Mouse (Mus musculus): ENCODE results near the gene Kcnj12. TPM values are rescaled to one million over a fixed set of nuclear protein-coding genes. Genes with fewer than 3 reads are reported as not detected.

Kcnj12 gene
- polyA plus RNA-seq, 1 experiment from 2014 or later, result not detected

- 51% methylated on average over 7 of the region's 7 CpGs for WGBS (ENCODE audit: insufficient replicate concordance)
- no peak overlapping the region for H3K9ac ChIP-seq
Observed at GRCm38 (mm10) chr11:61025594-61025993, 3.2 kb downstream of the Kcnj12 start.

GRCm38 (mm10) chr11:61026381-61026780 lies 4.0 kb downstream of the Kcnj12 start:
- Histone ChIP-seq H3K27me3 (peaks cover 59% of the 10 kb centered on the region), H3K4me3 (replicated peaks) (no peak overlapping the region), H3K4me1 (replicated peaks) (0 out of 2 replicates have a peak, but pooled peaks cover 9% of the 10 kb centered on the region), H3K36me3 (replicated peaks) (no peaks in the 10 kb centered on the region), H3K4me2 (no peak overlapping the region), H3K9me3 (replicated peaks) (no peaks in the 10 kb centered on the region), H3K27ac (replicated peaks) (no peak overlapping the region), H3K9ac (no peak overlapping the region)
- no peak for ATAC-seq (ENCODE audit: insufficient read depth)
- WGBS (ENCODE audit: insufficient replicate concordance), result 58% methylated on average over 6 of the region's 6 CpGs

More at GRCm38 (mm10) chr11:61025594-61025993, 3.2 kb downstream of the Kcnj12 start:
- H3K27ac ChIP-seq (replicated peaks), result no peak overlapping the region
- no peak for ATAC-seq (ENCODE audit: insufficient read depth)
- no peak overlapping the region for H3K4me2 ChIP-seq
- no peaks in the 10 kb centered on the region for H3K36me3 ChIP-seq (replicated peaks)
- 0 out of 2 replicates have a peak, but pooled peaks cover 9% of the 10 kb centered on the region for H3K4me1 ChIP-seq (replicated peaks)
- no peak overlapping the region for H3K4me3 ChIP-seq (replicated peaks)
- peaks cover 66% of the 10 kb centered on the region for H3K27me3 ChIP-seq
- H3K9me3 ChIP-seq (replicated peaks), result no peaks in the 10 kb centered on the region

- Histone ChIP-seq H3K4me1 (replicated peaks) (0 out of 2 replicates have a peak, but pooled peaks cover 6% of the 10 kb centered on the region), H3K27me3 (peaks cover 51% of the 10 kb centered on the region), H3K27ac (replicated peaks) (no peak overlapping the region), H3K9ac (no peak overlapping the region), H3K9me3 (replicated peaks) (no peaks in the 10 kb centered on the region), H3K36me3 (replicated peaks) (no peaks in the 10 kb centered on the region), H3K4me3 (replicated peaks) (no peak overlapping the region), H3K4me2 (no peak overlapping the region)
- WGBS (ENCODE audit: insufficient replicate concordance), result 76% methylated on average over 4 of the region's 4 CpGs
- no peak for ATAC-seq (ENCODE audit: insufficient read depth)
Observed at GRCm38 (mm10) chr11:61027160-61027559, 4.8 kb downstream of the Kcnj12 start.

- no peaks in the 10 kb centered on the region for H3K9me3 ChIP-seq (replicated peaks)
- no peak overlapping the region for H3K27ac ChIP-seq (replicated peaks)
- H3K4me3 ChIP-seq (replicated peaks), result no peak overlapping the region
- ATAC-seq (ENCODE audit: insufficient read depth), result no peak
- H3K9ac ChIP-seq, result no peak overlapping the region
- no peaks in the 10 kb centered on the region for H3K4me1 ChIP-seq (replicated peaks)
- no peaks in the 10 kb centered on the region for H3K36me3 ChIP-seq (replicated peaks)
- no peak overlapping the region for H3K4me2 ChIP-seq
- peaks cover 39% of the 10 kb centered on the region for H3K27me3 ChIP-seq
- 57% methylated on average over 11 of the region's 11 CpGs for WGBS (ENCODE audit: insufficient replicate concordance)
Observed at GRCm38 (mm10) chr11:61028211-61028950, 6.0 kb downstream of the Kcnj12 start.

GRCm38 (mm10) chr11:61029116-61029740 lies 6.9 kb downstream of the Kcnj12 start:
- Histone ChIP-seq H3K27me3 (peaks cover 30% of the 10 kb centered on the region), H3K9ac (no peak overlapping the region), H3K4me3 (replicated peaks) (no peak overlapping the region), H3K27ac (replicated peaks) (no peak overlapping the region), H3K9me3 (replicated peaks) (no peaks in the 10 kb centered on the region), H3K4me2 (no peak overlapping the region), H3K36me3 (replicated peaks) (no peaks in the 10 kb centered on the region), H3K4me1 (replicated peaks) (no peaks in the 10 kb centered on the region)
- ATAC-seq (ENCODE audit: insufficient read depth), result no peak
- 44% methylated on average over 4 of the region's 4 CpGs for WGBS (ENCODE audit: insufficient replicate concordance)

- H3K9ac ChIP-seq, result no peak overlapping the region
- WGBS (ENCODE audit: insufficient replicate concordance), result 56% methylated on average over 7 of the region's 7 CpGs
Observed at GRCm38 (mm10) chr11:61029864-61030595, 7.7 kb downstream of the Kcnj12 start.

GRCm38 (mm10) chr11:61031137-61031536 lies 8.8 kb downstream of the Kcnj12 start:
- peaks cover 11% of the 10 kb centered on the region for H3K27me3 ChIP-seq
- H3K4me1 ChIP-seq (replicated peaks), result no peaks in the 10 kb centered on the region
- no peak overlapping the region for H3K27ac ChIP-seq (replicated peaks)
- no peak overlapping the region for H3K4me3 ChIP-seq (replicated peaks)
- no peaks in the 10 kb centered on the region for H3K36me3 ChIP-seq (replicated peaks)
- H3K4me2 ChIP-seq, result no peak overlapping the region
- H3K9ac ChIP-seq, result no peak overlapping the region
- no peaks in the 10 kb centered on the region for H3K9me3 ChIP-seq (replicated peaks)
- ATAC-seq (ENCODE audit: insufficient read depth), result no peak
- 72% methylated on average over 7 of the region's 7 CpGs for WGBS (ENCODE audit: insufficient replicate concordance)

More at GRCm38 (mm10) chr11:61029864-61030595, 7.7 kb downstream of the Kcnj12 start:
- no peaks in the 10 kb centered on the region for H3K4me1 ChIP-seq (replicated peaks)
- no peak overlapping the region for H3K4me3 ChIP-seq (replicated peaks)
- H3K4me2 ChIP-seq, result no peak overlapping the region
- H3K36me3 ChIP-seq (replicated peaks), result no peaks in the 10 kb centered on the region
- H3K27me3 ChIP-seq, result peaks cover 22% of the 10 kb centered on the region
- H3K27ac ChIP-seq (replicated peaks), result no peak overlapping the region
- ATAC-seq (ENCODE audit: insufficient read depth), result no peak
- H3K9me3 ChIP-seq (replicated peaks), result no peaks in the 10 kb centered on the region

- no peak for ATAC-seq (ENCODE audit: insufficient read depth)
- H3K4me1 ChIP-seq (replicated peaks), result no peaks in the 10 kb centered on the region
- no peak overlapping the region for H3K4me2 ChIP-seq
- H3K9ac ChIP-seq, result no peak overlapping the region
- WGBS (ENCODE audit: insufficient replicate concordance), result 49% methylated on average over 5 of the region's 5 CpGs
- no peak overlapping the region for H3K4me3 ChIP-seq (replicated peaks)
- H3K27me3 ChIP-seq, result peaks cover 4% of the 10 kb centered on the region
- H3K36me3 ChIP-seq (replicated peaks), result no peaks in the 10 kb centered on the region
- no peak overlapping the region for H3K27ac ChIP-seq (replicated peaks)
- no peaks in the 10 kb centered on the region for H3K9me3 ChIP-seq (replicated peaks)
Observed at GRCm38 (mm10) chr11:61031658-61032445, 9.5 kb downstream of the Kcnj12 start.

GRCm38 (mm10) chr11:61032481-61032880 lies 10.1 kb downstream of the Kcnj12 start:
- H3K9ac ChIP-seq, result no peak overlapping the region
- H3K27me3 ChIP-seq, result no peaks in the 10 kb centered on the region; the same call in 1 of the 2 replicates
- no peak overlapping the region for H3K27ac ChIP-seq (replicated peaks)
- H3K36me3 ChIP-seq (replicated peaks), result no peaks in the 10 kb centered on the region
- no peaks in the 10 kb centered on the region for H3K4me1 ChIP-seq (replicated peaks)
- no peak overlapping the region for H3K4me2 ChIP-seq
- ATAC-seq (ENCODE audit: insufficient read depth), result no peak
- WGBS (ENCODE audit: insufficient replicate concordance), result 65% methylated on average over 7 of the region's 7 CpGs
- no peak overlapping the region for H3K4me3 ChIP-seq (replicated peaks)
- H3K9me3 ChIP-seq (replicated peaks), result no peaks in the 10 kb centered on the region

GRCm38 (mm10) chr11:61033160-61033559 lies 10.8 kb downstream of the Kcnj12 start:
- ATAC-seq (ENCODE audit: insufficient read depth), result no peak
- Histone ChIP-seq H3K9me3 (replicated peaks) (no peaks in the 10 kb centered on the region), H3K4me1 (replicated peaks) (no peaks in the 10 kb centered on the region), H3K4me3 (replicated peaks) (no peak overlapping the region), H3K4me2 (no peak overlapping the region), H3K27ac (replicated peaks) (no peak overlapping the region), H3K36me3 (replicated peaks) (no peaks in the 10 kb centered on the region), H3K9ac (no peak overlapping the region), H3K27me3 (no peaks in the 10 kb centered on the region; the same call in 1 of the 2 replicates)
- 56% methylated on average over 5 of the region's 5 CpGs for WGBS (ENCODE audit: insufficient replicate concordance)

Data from liver, embryonic 15.5 days (tissue).